Mouse (Mus musculus) cerebral cortex, adult 2 months (tissue): ENCODE results near the gene Syt15.

ENCODE experiments used
- WGBS: fragments of 180-500 bp; shearing (Covaris S2); methylation state at CpG from one replicate; pipeline ENCODE4 v1.1.7; 2018; 5-methylcytosine and 5-hydroxymethylcytosine counted together

The Syt15 gene

GRCm38 (mm10) chr14:34227981-34228380 lies 8.6 kb downstream of the Syt15 start:
- 85% methylated on average over 12 of the region's 12 CpGs for WGBS

GRCm38 (mm10) chr14:34228830-34229506 lies 9.6 kb downstream of the Syt15 start:
- 89% methylated on average over 10 of the region's 10 CpGs for WGBS

- WGBS, result 79% methylated on average over 7 of the region's 7 CpGs
These were observed 12.9 kb downstream of the Syt15 start for GRCm38 (mm10) chr14:34232340-34232739.

GRCm38 (mm10) chr14:34232866-34233680 lies 13.7 kb downstream of the Syt15 start:
- 90% methylated on average over 9 of the region's 9 CpGs for WGBS

- 85% methylated on average over 4 of the region's 4 CpGs for WGBS
These were observed 14.5 kb downstream of the Syt15 start for GRCm38 (mm10) chr14:34233846-34234245.

GRCm38 (mm10) chr14:34234630-34235380 lies 15.4 kb downstream of the Syt15 start:
- 28% methylated on average over 16 of the region's 16 CpGs for WGBS

GRCm38 (mm10) chr14:34240263-34240662 lies 20.9 kb downstream of the Syt15 start:
- 87% methylated on average over 10 of the region's 10 CpGs for WGBS

- 92% methylated on average over 6 of the region's 6 CpGs for WGBS
These were observed 21.3 kb downstream of the Syt15 start for GRCm38 (mm10) chr14:34240676-34241075.

- WGBS, result 88% methylated on average over 6 of the region's 6 CpGs
These were observed 33.2 kb downstream of the Syt15 start for GRCm38 (mm10) chr14:34252470-34253145.

GRCm38 (mm10) chr14:34253261-34253660 lies 33.9 kb downstream of the Syt15 start:
- WGBS, result 92% methylated on average over 4 of the region's 4 CpGs

GRCm38 (mm10) chr14:34258525-34258924 lies 39.1 kb downstream of the Syt15 start:
- WGBS, result 83% methylated on average over 3 of the region's 3 CpGs

GRCm38 (mm10) chr14:34268046-34268445 lies 48.7 kb downstream of the Syt15 start:
- 85% methylated on average over 9 of the region's 9 CpGs for WGBS

- WGBS, result 50% methylated on average over 2 of the region's 2 CpGs
These were observed 53.9 kb downstream of the Syt15 start for GRCm38 (mm10) chr14:34273280-34273679.

GRCm38 (mm10) chr14:34274141-34274540 lies 54.7 kb downstream of the Syt15 start:
- WGBS, result 96% methylated on average over 3 of the region's 3 CpGs

- 96% methylated on average over 4 of the region's 4 CpGs for WGBS
These were observed 55.8 kb downstream of the Syt15 start for GRCm38 (mm10) chr14:34275225-34275624.

GRCm38 (mm10) chr14:34279726-34280125 lies 60.3 kb downstream of the Syt15 start:
- 73% methylated on average over 4 of the region's 4 CpGs for WGBS
